Mouse (Mus musculus) cerebellum, postnatal 4 days (tissue): ENCODE data around the gene Mrgprb1.
"Not testable (repeated sequence)": the region's sequence is repeated elsewhere in the genome, so short reads cannot be mapped to it uniquely, and the experiment has no call there.

Source experiments
- DNase-seq, 2 experiments: peaks; one replicate each; pipeline ENCODE4 v3.0.0; 2022; ENCODE audit warnings: low spot score in 2 of 2, mixed read lengths in 1 of 2

Mrgprb1 gene

GRCm38 (mm10) chr7:48456242-48456641 is at the start of gene Mrgprb1:
Mrgprb1 (minus strand) TSS chr7:48456342.
- no peak for DNase-seq

- DNase-seq, result no peak
Observed at GRCm38 (mm10) chr7:48499221-48499620, 43.1 kb upstream of the Mrgprb1 start, which contains the start of gene Mrgprx2. Mrgprx2 (minus strand) TSS chr7:48499321.

DNA sequence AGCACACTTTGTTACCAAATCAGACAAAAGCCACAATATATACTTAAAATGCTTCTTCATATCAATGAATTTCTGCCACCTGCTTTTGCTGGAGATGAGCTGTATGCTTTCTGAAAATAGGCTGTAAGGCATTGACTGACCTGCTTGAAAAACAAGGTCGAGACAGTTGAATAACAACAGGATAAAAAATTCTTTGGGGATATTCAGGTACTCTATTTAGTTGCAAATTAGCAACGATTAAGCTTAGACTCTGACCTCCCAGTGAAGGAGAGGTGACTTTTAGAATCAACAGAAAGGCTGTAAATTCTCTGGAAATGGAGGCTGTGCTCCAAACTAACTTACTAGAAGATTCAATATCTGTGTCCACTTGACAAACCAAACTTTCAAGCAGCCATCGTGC is 19.6 kb downstream of the Mrgprb1 start:
- DNase-seq, result no peak

GRCm38 (mm10) chr7:48435936-48436335 is 20.2 kb downstream of the Mrgprb1 start:
- DNase-seq, result not testable (repeated sequence)
